Mouse (Mus musculus) liver, embryonic 13.5 days (tissue): Measurements from ENCODE around the gene Auts2. TPM values are rescaled to one million over a fixed set of nuclear protein-coding genes. Genes with fewer than 3 reads are reported as not detected.

Experiments used
- ATAC-seq: fragments of 200-750 bp; cut with Nextera tagmentation; 2 replicates; pipeline ENCODE4 v1.8.0; 2017; ENCODE audit warnings: low read depth, mild to moderate bottlenecking, moderate number of reproducible peaks, moderate library complexity
- DNase-seq: peaks from one replicate; pipeline ENCODE4 v3.0.0; 2022
- H3K27ac ChIP-seq: fragments of 300-500 bp; sonication (generic); 2 replicates; pipeline ENCODE4 v1.5.1; 2015; ENCODE audit warnings: moderate library complexity, mild to moderate bottlenecking, inconsistent platforms
- H3K27me3 ChIP-seq: fragments of 300-500 bp; sonication (generic); 2 replicates; pipeline ENCODE4 v1.6.1; 2015; ENCODE audit warnings: mild to moderate bottlenecking, inconsistent platforms
- H3K36me3 ChIP-seq: fragments of 300-500 bp; sonication (generic); 2 replicates; pipeline ENCODE4 v1.6.1; 2015; ENCODE audit warnings: mild to moderate bottlenecking, inconsistent platforms
- H3K4me1 ChIP-seq: fragments of 300-500 bp; sonication (generic); replicated peaks from 2 replicates; pipeline ENCODE4 v1.6.1; 2015; ENCODE audit warnings: inconsistent platforms
- H3K4me2 ChIP-seq: fragments of 300-500 bp; sonication (generic); 2 replicates; pipeline ENCODE4 v1.6.1; 2015; ENCODE audit warnings: inconsistent platforms, mild to moderate bottlenecking, moderate library complexity
- H3K4me3 ChIP-seq: fragments of 300-500 bp; sonication (generic); replicated peaks from 2 replicates; pipeline ENCODE4 v1.5.1; 2015; ENCODE audit warnings: mild to moderate bottlenecking, inconsistent platforms
- H3K9ac ChIP-seq: fragments of 300-500 bp; sonication (generic); 2 replicates; pipeline ENCODE4 v1.6.1; 2015; ENCODE audit warnings: mild to moderate bottlenecking, inconsistent platforms
- H3K9me3 ChIP-seq: fragments of 300-500 bp; sonication (generic); replicated peaks from 2 replicates; pipeline ENCODE4 v1.6.1; 2016; ENCODE audit warnings: inconsistent platforms
- WGBS: fragments of 180-500 bp; shearing (Covaris S2); methylation state at CpG from one replicate; pipeline ENCODE4 v1.1.7; 2015; ENCODE audit not compliant: insufficient replicate concordance; 5-methylcytosine and 5-hydroxymethylcytosine counted together
- polyA plus RNA-seq: library from polyadenylated mRNA; unstranded; fragments of >200 nt; fragmentation: Nextera tagmentation; extraction: Ambion mirVana; gene quantifications from 2 replicates; pipeline ENCODE4 v1.2.1, GENCODE M21; 2015

Gene Auts2
- polyA plus RNA-seq, 1 experiment from 2014 or later, result 1.5 TPM

GRCm38 (mm10) chr5:131702840-131703392 lies 840.2 kb downstream of the Auts2 start:
- Histone ChIP-seq H3K27ac (no peak overlapping the region), H3K4me3 (no peak overlapping the region), H3K27me3 (no peaks in the 10 kb centered on the region), H3K9me3 (no peaks in the 10 kb centered on the region), H3K36me3 (no peaks in the 10 kb centered on the region), H3K9ac (no peak overlapping the region), H3K4me2 (no peak overlapping the region), H3K4me1 (no peaks in the 10 kb centered on the region)
- WGBS, result 79% methylated on average over 6 of the region's 6 CpGs
- DNase-seq, result no peak
- no peak for ATAC-seq

GRCm38 (mm10) chr5:131698900-131699299 lies 844.2 kb downstream of the Auts2 start:
- no peak overlapping the region for H3K4me2 ChIP-seq
- H3K4me1 ChIP-seq, result no peaks in the 10 kb centered on the region
- H3K36me3 ChIP-seq, result no peaks in the 10 kb centered on the region
- H3K27me3 ChIP-seq, result no peaks in the 10 kb centered on the region
- H3K27ac ChIP-seq, result no peak overlapping the region
- H3K4me3 ChIP-seq, result no peak overlapping the region
- DNase-seq, result no peak
- H3K9me3 ChIP-seq, result no peaks in the 10 kb centered on the region
- no peak for ATAC-seq
- WGBS, result 74% methylated on average over 7 of the region's 7 CpGs
- no peak overlapping the region for H3K9ac ChIP-seq

GRCm38 (mm10) chr5:131690781-131691180 lies 852.4 kb downstream of the Auts2 start:
- no peak overlapping the region for H3K4me3 ChIP-seq
- DNase-seq (no peak), ATAC-seq (no peak)
- no peak overlapping the region for H3K27ac ChIP-seq
- H3K4me1 ChIP-seq, result no peaks in the 10 kb centered on the region
- H3K36me3 ChIP-seq, result no peaks in the 10 kb centered on the region
- no peak overlapping the region for H3K9ac ChIP-seq
- no peaks in the 10 kb centered on the region for H3K9me3 ChIP-seq
- H3K27me3 ChIP-seq, result no peaks in the 10 kb centered on the region
- H3K4me2 ChIP-seq, result no peak overlapping the region
- 52% methylated on average over 1 of the region's 1 CpGs for WGBS

GRCm38 (mm10) chr5:131686956-131687618 lies 856.1 kb downstream of the Auts2 start:
- 61% methylated on average over 8 of the region's 8 CpGs for WGBS

GRCm38 (mm10) chr5:131680127-131680845 lies 862.9 kb downstream of the Auts2 start:
- H3K36me3 ChIP-seq, result no peaks in the 10 kb centered on the region
- DNase-seq, result no peak
- no peaks in the 10 kb centered on the region for H3K27me3 ChIP-seq
- no peak overlapping the region for H3K9ac ChIP-seq
- WGBS, result 66% methylated on average over 12 of the region's 12 CpGs
- no peaks in the 10 kb centered on the region for H3K4me1 ChIP-seq
- no peak overlapping the region for H3K4me2 ChIP-seq
- ATAC-seq, result no peak
- no peak overlapping the region for H3K27ac ChIP-seq
- H3K4me3 ChIP-seq, result no peak overlapping the region
- H3K9me3 ChIP-seq, result no peaks in the 10 kb centered on the region

More at GRCm38 (mm10) chr5:131686956-131687618, 856.1 kb downstream of the Auts2 start:
- Histone ChIP-seq H3K9ac (no peak overlapping the region), H3K36me3 (no peaks in the 10 kb centered on the region), H3K9me3 (no peaks in the 10 kb centered on the region), H3K4me1 (no peaks in the 10 kb centered on the region), H3K4me2 (no peak overlapping the region), H3K4me3 (no peak overlapping the region), H3K27me3 (no peaks in the 10 kb centered on the region), H3K27ac (no peak overlapping the region)
- DNase-seq, result no peak
- no peak for ATAC-seq

GRCm38 (mm10) chr5:131679523-131679922 lies 863.6 kb downstream of the Auts2 start:
- H3K9me3 ChIP-seq, result no peaks in the 10 kb centered on the region
- no peak overlapping the region for H3K4me3 ChIP-seq
- ATAC-seq, result no peak
- no peak overlapping the region for H3K27ac ChIP-seq
- H3K9ac ChIP-seq, result no peak overlapping the region
- WGBS, result 26% methylated on average over 1 of the region's 1 CpGs
- no peaks in the 10 kb centered on the region for H3K36me3 ChIP-seq
- no peaks in the 10 kb centered on the region for H3K4me1 ChIP-seq
- no peak overlapping the region for H3K4me2 ChIP-seq
- no peak for DNase-seq
- H3K27me3 ChIP-seq, result no peaks in the 10 kb centered on the region

- 63% methylated on average over 5 of the region's 5 CpGs for WGBS
- ATAC-seq (no peak), DNase-seq (no peak)
- Histone ChIP-seq H3K27me3 (no peaks in the 10 kb centered on the region), H3K9me3 (no peaks in the 10 kb centered on the region), H3K36me3 (no peaks in the 10 kb centered on the region), H3K4me2 (no peak overlapping the region), H3K4me1 (no peaks in the 10 kb centered on the region), H3K4me3 (no peak overlapping the region), H3K9ac (no peak overlapping the region), H3K27ac (no peak overlapping the region)
These were observed 865.6 kb downstream of the Auts2 start for GRCm38 (mm10) chr5:131677518-131677917.

- Histone ChIP-seq H3K27ac (no peak overlapping the region), H3K9ac (no peak overlapping the region), H3K4me3 (no peak overlapping the region), H3K4me2 (no peak overlapping the region), H3K27me3 (no peaks in the 10 kb centered on the region), H3K36me3 (no peaks in the 10 kb centered on the region), H3K4me1 (no peaks in the 10 kb centered on the region), H3K9me3 (no peaks in the 10 kb centered on the region)
- 63% methylated on average over 4 of the region's 4 CpGs for WGBS
- ATAC-seq, result no peak
- DNase-seq, result no peak
These were observed 869.4 kb downstream of the Auts2 start for GRCm38 (mm10) chr5:131673696-131674095.

- Histone ChIP-seq H3K9ac (no peak overlapping the region), H3K4me3 (no peak overlapping the region), H3K9me3 (no peaks in the 10 kb centered on the region), H3K36me3 (no peaks in the 10 kb centered on the region), H3K27ac (no peak overlapping the region), H3K27me3 (no peaks in the 10 kb centered on the region), H3K4me2 (no peak overlapping the region), H3K4me1 (no peaks in the 10 kb centered on the region)
- WGBS, result 76% methylated on average over 8 of the region's 8 CpGs
- DNase-seq, result no peak
- ATAC-seq, result no peak
These were observed 878.1 kb downstream of the Auts2 start for GRCm38 (mm10) chr5:131665068-131665467.

GRCm38 (mm10) chr5:131664657-131665056 lies 878.5 kb downstream of the Auts2 start:
- ATAC-seq (no peak), DNase-seq (no peak)
- H3K27ac ChIP-seq, result no peak overlapping the region
- H3K4me3 ChIP-seq, result no peak overlapping the region
- no peaks in the 10 kb centered on the region for H3K9me3 ChIP-seq
- H3K4me1 ChIP-seq, result no peaks in the 10 kb centered on the region
- no peaks in the 10 kb centered on the region for H3K27me3 ChIP-seq
- 76% methylated on average over 7 of the region's 7 CpGs for WGBS
- H3K36me3 ChIP-seq, result no peaks in the 10 kb centered on the region
- no peak overlapping the region for H3K9ac ChIP-seq
- H3K4me2 ChIP-seq, result no peak overlapping the region

- H3K9ac ChIP-seq, result no peak overlapping the region
- H3K36me3 ChIP-seq, result no peaks in the 10 kb centered on the region
- DNase-seq (no peak), ATAC-seq (no peak)
- H3K27me3 ChIP-seq, result no peaks in the 10 kb centered on the region
- no peak overlapping the region for H3K4me3 ChIP-seq
- H3K4me1 ChIP-seq, result no peaks in the 10 kb centered on the region
- H3K27ac ChIP-seq, result no peak overlapping the region
- no peak overlapping the region for H3K4me2 ChIP-seq
- WGBS, result 83% methylated on average over 2 of the region's 2 CpGs
- no peaks in the 10 kb centered on the region for H3K9me3 ChIP-seq
These were observed 880.5 kb downstream of the Auts2 start for GRCm38 (mm10) chr5:131662657-131663056.
